Mouse (Mus musculus) testis, adult 2 months (tissue): Measurements from ENCODE around the gene Gm20388. TPM values are rescaled to one million over a fixed set of nuclear protein-coding genes. Genes with fewer than 3 reads are reported as not detected.
"Not testable (repeated sequence)": the region's sequence is repeated elsewhere in the genome, so short reads cannot be mapped to it uniquely, and the experiment has no call there.

ENCODE experiments used
- H3K27ac ChIP-seq: fragments of 200-500 bp; 2 replicates; pipeline ENCODE4 v1.5.1; 2012; ENCODE audit warnings: low read depth, low read length; ENCODE audit not compliant: control insufficient read depth, insufficient read depth
- H3K27me3 ChIP-seq: fragments of 200-500 bp; 2 replicates; pipeline ENCODE4 v1.6.1; 2012; ENCODE audit warnings: mild to moderate bottlenecking, low read length, moderate library complexity; ENCODE audit not compliant: control insufficient read depth, insufficient read depth
- H3K36me3 ChIP-seq: fragments of 200-500 bp; 2 replicates; pipeline ENCODE4 v1.6.1; 2012; ENCODE audit warnings: mild to moderate bottlenecking, low read length; ENCODE audit not compliant: control insufficient read depth, insufficient read depth
- H3K4me1 ChIP-seq: fragments of 200-500 bp; 2 replicates; pipeline ENCODE4 v1.6.1; 2012; ENCODE audit warnings: low read length; ENCODE audit not compliant: control insufficient read depth, insufficient read depth
- H3K4me3 ChIP-seq: fragments of 200-500 bp; 2 replicates; pipeline ENCODE4 v1.5.1; 2012; ENCODE audit warnings: low read depth, mild to moderate bottlenecking, low read length, moderate library complexity, mixed read lengths; ENCODE audit not compliant: control insufficient read depth
- CTCF ChIP-seq: fragments of 200-500 bp; IDR thresholded peaks from 2 replicates; pipeline ENCODE4 v1.5.1; 2012; ENCODE audit warnings: low read depth, mild to moderate bottlenecking, inconsistent platforms, low read length, moderate library complexity; ENCODE audit not compliant: control insufficient read depth, insufficient read depth, insufficient replicate concordance
- POLR2A ChIP-seq: fragments of 200-500 bp; IDR thresholded peaks from 2 replicates; pipeline ENCODE4 v1.6.1; 2012; ENCODE audit warnings: low read depth, mild to moderate bottlenecking, inconsistent platforms, low read length, moderate library complexity; ENCODE audit not compliant: control insufficient read depth
- polyA plus RNA-seq: library from polyadenylated mRNA; depleted of rRNA; stranded (reverse); fragments of >200 nt; gene quantifications from 2 replicates; pipeline ENCODE4 v1.2.3, GENCODE M21; 2012

Gene Gm20388
- polyA plus RNA-seq, 1 experiment = 5.6 TPM

- TF ChIP-seq POLR2A (no peak), CTCF (no peak)
- Histone ChIP-seq H3K36me3 (no peaks in the 10 kb centered on the region), H3K4me1 (peaks cover 2% of the 10 kb centered on the region), H3K27ac (no peak overlapping the region), H3K27me3 (no peaks in the 10 kb centered on the region), H3K4me3 (no peak overlapping the region)
Observed at GRCm38 (mm10) chr8:124014751-124015150, 4104.1 kb downstream of the Gm20388 start.

- H3K4me3 ChIP-seq = peak overlapping the region; percentile 81
- H3K36me3 ChIP-seq = peaks cover 4% of the 10 kb centered on the region; the same call in 1 of the 2 replicates
- no peaks in the 10 kb centered on the region for H3K27me3 ChIP-seq
- H3K4me1 ChIP-seq = peaks cover 7% of the 10 kb centered on the region
- 0 out of 2 replicates have a peak overlapping the region, but pooled peaks have one; percentile 28 for H3K27ac ChIP-seq
- TF ChIP-seq POLR2A = 0 out of 2 replicates have a peak, but pooled peaks have one; percentile 26
- no peak for TF ChIP-seq CTCF
Observed at GRCm38 (mm10) chr8:124019782-124020181, 4109.1 kb downstream of the Gm20388 start.

GRCm38 (mm10) chr8:124020439-124021236, 4110.0 kb downstream of the Gm20388 start:
- no peaks in the 10 kb centered on the region for H3K27me3 ChIP-seq
- H3K27ac ChIP-seq = peak overlapping the region; percentile 98
- peak; percentile 14; the same call in 1 of the 2 replicates for TF ChIP-seq CTCF
- TF ChIP-seq POLR2A = peak; percentile 48; the same call in 1 of the 2 replicates
- H3K4me1 ChIP-seq = peaks cover 7% of the 10 kb centered on the region
- peak overlapping the region; percentile 99 for H3K4me3 ChIP-seq
- H3K36me3 ChIP-seq = peaks cover 4% of the 10 kb centered on the region; the same call in 1 of the 2 replicates

- Histone ChIP-seq H3K4me3 (peak within 1 kb of the TSS; percentile 99), H3K27ac (peak within 1 kb of the TSS; percentile 98), H3K27me3 (no peaks in the 10 kb centered on the region), H3K36me3 (peaks cover 4% of the 10 kb centered on the region; the same call in 1 of the 2 replicates), H3K4me1 (peaks cover 7% of the 10 kb centered on the region)
- peak; percentile 97 for TF ChIP-seq POLR2A
- TF ChIP-seq CTCF = no peak
Observed at GRCm38 (mm10) chr8:124021237-124022227, 4110.9 kb downstream of the Gm20388 start, which contains the start of the genes Taf5l and Urb2. Gene Taf5l (minus strand): TSS chr8:124021397. Gene Urb2 (plus strand): TSS chr8:124021508.

DNA sequence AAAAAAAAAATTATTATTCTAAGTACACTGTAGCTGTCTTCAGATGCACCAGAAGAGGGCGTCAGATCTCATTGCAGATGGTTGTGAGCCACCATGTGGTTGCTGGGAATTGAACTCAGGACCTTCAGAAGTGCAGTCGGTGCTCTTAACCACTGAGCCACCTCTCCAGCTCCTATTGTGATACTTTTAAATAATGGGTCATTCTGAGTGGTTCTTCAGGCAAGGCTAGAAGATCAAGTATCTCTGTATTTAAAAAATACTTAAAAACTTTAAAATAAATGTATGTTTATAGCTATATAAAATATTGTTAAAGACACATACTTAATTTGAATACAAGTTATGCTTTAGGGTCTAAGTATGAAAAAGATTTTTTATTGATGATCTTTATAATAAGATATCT, 4115.6 kb downstream of the Gm20388 start:
- not testable (repeated sequence) for H3K4me3 ChIP-seq, H3K27me3 ChIP-seq, H3K27ac ChIP-seq, H3K4me1 ChIP-seq, H3K36me3 ChIP-seq

DNA sequence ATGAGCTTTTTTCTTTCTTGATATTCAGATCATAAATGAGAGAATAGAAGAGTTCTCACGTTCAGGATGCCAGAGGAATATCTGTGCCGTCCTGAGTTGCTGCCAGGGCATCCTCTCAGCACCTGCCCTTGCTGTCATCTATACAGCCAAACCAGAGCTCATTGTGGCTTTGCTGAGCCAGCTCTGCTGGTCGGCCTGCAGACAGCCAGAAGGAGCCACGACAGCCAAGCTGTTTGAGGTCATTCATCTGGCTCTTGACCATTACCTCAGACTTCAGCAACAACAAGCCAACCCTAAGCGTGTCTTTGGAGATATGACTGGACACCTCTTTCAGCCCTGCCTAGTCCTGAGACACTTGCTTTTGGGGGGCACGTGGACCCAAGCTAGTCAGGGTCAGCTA, 4117.2 kb downstream of the Gm20388 start:
- Histone ChIP-seq H3K4me3 (peak overlapping the region; percentile 0; the same call in 1 of the 2 replicates), H3K36me3 (peaks cover 3% of the 10 kb centered on the region), H3K27me3 (no peaks in the 10 kb centered on the region), H3K27ac (no peak overlapping the region), H3K4me1 (no peaks in the 10 kb centered on the region)
- TF ChIP-seq POLR2A = no peak
- TF ChIP-seq CTCF = no peak

DNA sequence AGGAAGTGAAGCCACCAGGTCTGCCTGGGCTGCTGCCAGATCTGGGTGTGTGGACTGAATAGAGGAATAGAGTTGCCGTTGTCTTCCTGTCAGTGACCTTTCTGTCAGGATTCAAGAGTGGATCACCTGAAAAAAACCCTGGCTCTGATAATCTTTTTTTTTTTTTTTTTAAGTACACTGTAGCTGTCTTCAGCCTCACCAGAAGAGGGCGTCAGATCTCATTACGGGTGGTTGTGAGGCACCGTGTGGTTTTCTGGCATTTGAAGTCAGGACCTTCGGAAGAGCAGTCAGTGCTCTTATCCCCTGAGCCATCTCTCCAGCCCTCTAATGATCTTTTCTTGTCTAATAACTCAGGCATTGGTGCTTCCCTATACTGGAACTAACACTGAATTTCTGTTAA, 4122.8 kb downstream of the Gm20388 start:
- TF ChIP-seq POLR2A = no peak
- TF ChIP-seq CTCF = no peak
- peaks cover 7% of the 10 kb centered on the region for H3K36me3 ChIP-seq
- no peaks in the 10 kb centered on the region for H3K4me1 ChIP-seq
- H3K4me3 ChIP-seq = no peak overlapping the region
- H3K27ac ChIP-seq = no peak overlapping the region; the same call in 1 of the 2 replicates
- no peaks in the 10 kb centered on the region for H3K27me3 ChIP-seq
